24 mouse cellular contexts compared by ENCODE assay signal in genomic region chr4:109671941-109672340, GRCm38 (mm10).
"Had no signal": no experiment of that assay in that cellular context is flagged by ENCODE, and none has a peak within 500 bp of the region (broad histone marks: within the 10 kb centered on the region; RNA-seq: fewer than 3 reads in every experiment).

No protein-coding gene starts in this region.

- H3K36me3 ChIP-seq: heart, embryonic 10.5 days; heart, embryonic 12.5 days; hindbrain, embryonic 10.5 days; hindbrain, embryonic 12.5 days; hindbrain, embryonic 15.5 days; kidney, embryonic 15.5 days; limb, embryonic 10.5 days; limb, embryonic 12.5 days; liver, embryonic 13.5 days; liver, embryonic 15.5 days had no signal

- ATAC-seq: hindbrain, postnatal 0 days; intestine, embryonic 16.5 days had no signal

- DNase-seq: gastrocnemius, postnatal 14 days; gastrocnemius, postnatal 36 days; heart, adult 18-20 months; heart, postnatal 10 days; heart, postnatal 4 days; kidney, adult 11 months; kidney, adult 2 months; kidney, adult 9 months; kidney, postnatal 14 days; kidney, postnatal 36 days; liver, embryonic 13.5 days had no signal

- H3K9ac ChIP-seq: heart, embryonic 12.5 days; hindbrain, embryonic 12.5 days; hindbrain, embryonic 15.5 days; kidney, embryonic 15.5 days; limb, embryonic 12.5 days; liver, embryonic 13.5 days; liver, embryonic 15.5 days had no signal

- H3K27me3 ChIP-seq: heart, embryonic 12.5 days; kidney, embryonic 15.5 days; limb, embryonic 12.5 days; liver, embryonic 13.5 days; liver, embryonic 15.5 days had no signal

- H3K9me3 ChIP-seq: heart, embryonic 10.5 days; heart, embryonic 12.5 days; hindbrain, embryonic 10.5 days; hindbrain, embryonic 12.5 days; hindbrain, embryonic 15.5 days; kidney, embryonic 15.5 days; limb, embryonic 10.5 days; limb, embryonic 12.5 days; liver, embryonic 13.5 days; liver, embryonic 15.5 days had no signal

- H3K4me3 ChIP-seq: heart, embryonic 10.5 days; heart, embryonic 12.5 days; hindbrain, embryonic 10.5 days; hindbrain, embryonic 12.5 days; hindbrain, embryonic 15.5 days; kidney, embryonic 15.5 days; left cerebral cortex, adult 2 months; limb, embryonic 10.5 days; limb, embryonic 12.5 days; liver, embryonic 13.5 days; liver, embryonic 15.5 days had no signal

- H3K27ac ChIP-seq: heart, embryonic 10.5 days; hindbrain, embryonic 10.5 days; hindbrain, embryonic 12.5 days; hindbrain, embryonic 15.5 days; hindbrain, postnatal 0 days; kidney, embryonic 15.5 days; kidney, postnatal 0 days; left cerebral cortex, adult 2 months; limb, embryonic 10.5 days; limb, embryonic 12.5 days; liver, embryonic 13.5 days; liver, embryonic 15.5 days had no signal

- H3K4me2 ChIP-seq: heart, embryonic 12.5 days; hindbrain, embryonic 12.5 days; hindbrain, embryonic 15.5 days; kidney, embryonic 15.5 days; limb, embryonic 12.5 days; liver, embryonic 13.5 days; liver, embryonic 15.5 days had no signal
